Mouse (Mus musculus) limb, embryonic 15.5 days (tissue): Measurements from ENCODE around the gene Scfd1. TPM values are rescaled to one million over a fixed set of nuclear protein-coding genes. Genes with fewer than 3 reads are reported as not detected.

Source experiments
- ATAC-seq: fragments of 200-750 bp; cut with Nextera tagmentation; 2 replicates; pipeline ENCODE4 v1.8.0; 2017; ENCODE audit warnings: low read depth, moderate TSS enrichment; ENCODE audit not compliant: insufficient number of reproducible peaks, low FRiP score, low TSS enrichment
- H3K27ac ChIP-seq: fragments of 300-500 bp; sonication (generic); 2 replicates; pipeline ENCODE4 v1.5.1; 2015; ENCODE audit warnings: moderate library complexity, mild to moderate bottlenecking, inconsistent platforms
- H3K27me3 ChIP-seq: fragments of 300-500 bp; sonication (generic); 2 replicates; pipeline ENCODE4 v1.6.1; 2015; ENCODE audit warnings: inconsistent platforms
- H3K36me3 ChIP-seq: fragments of 300-500 bp; sonication (generic); 2 replicates; pipeline ENCODE4 v1.6.1; 2015; ENCODE audit warnings: inconsistent platforms
- H3K4me1 ChIP-seq: fragments of 300-500 bp; sonication (generic); 2 replicates; pipeline ENCODE4 v1.6.1; 2015; ENCODE audit warnings: inconsistent platforms
- H3K4me2 ChIP-seq: fragments of 300-500 bp; sonication (generic); 2 replicates; pipeline ENCODE4 v1.6.1; 2015; ENCODE audit warnings: mild to moderate bottlenecking, inconsistent platforms
- H3K4me3 ChIP-seq: fragments of 300-500 bp; sonication (generic); 2 replicates; pipeline ENCODE4 v1.5.1; 2015; ENCODE audit warnings: mild to moderate bottlenecking, inconsistent platforms
- H3K9ac ChIP-seq: fragments of 300-500 bp; sonication (generic); 2 replicates; pipeline ENCODE4 v1.6.1; 2015; ENCODE audit warnings: inconsistent platforms
- H3K9me3 ChIP-seq: fragments of 300-500 bp; sonication (generic); 2 replicates; pipeline ENCODE4 v1.6.1; 2016; ENCODE audit warnings: inconsistent platforms
- WGBS: fragments of 180-500 bp; shearing (Covaris S2); methylation state at CpG from one replicate; pipeline ENCODE4 v1.1.7; 2015; 5-methylcytosine and 5-hydroxymethylcytosine counted together
- polyA plus RNA-seq: library from polyadenylated mRNA; unstranded; fragments of >200 nt; fragmentation: Nextera tagmentation; extraction: Ambion mirVana; gene quantifications from 2 replicates; pipeline ENCODE4 v1.2.1, GENCODE M21; 2015

Gene Scfd1
- polyA plus RNA-seq: 91.1 and 91.3 TPM in 2 replicates

DNA sequence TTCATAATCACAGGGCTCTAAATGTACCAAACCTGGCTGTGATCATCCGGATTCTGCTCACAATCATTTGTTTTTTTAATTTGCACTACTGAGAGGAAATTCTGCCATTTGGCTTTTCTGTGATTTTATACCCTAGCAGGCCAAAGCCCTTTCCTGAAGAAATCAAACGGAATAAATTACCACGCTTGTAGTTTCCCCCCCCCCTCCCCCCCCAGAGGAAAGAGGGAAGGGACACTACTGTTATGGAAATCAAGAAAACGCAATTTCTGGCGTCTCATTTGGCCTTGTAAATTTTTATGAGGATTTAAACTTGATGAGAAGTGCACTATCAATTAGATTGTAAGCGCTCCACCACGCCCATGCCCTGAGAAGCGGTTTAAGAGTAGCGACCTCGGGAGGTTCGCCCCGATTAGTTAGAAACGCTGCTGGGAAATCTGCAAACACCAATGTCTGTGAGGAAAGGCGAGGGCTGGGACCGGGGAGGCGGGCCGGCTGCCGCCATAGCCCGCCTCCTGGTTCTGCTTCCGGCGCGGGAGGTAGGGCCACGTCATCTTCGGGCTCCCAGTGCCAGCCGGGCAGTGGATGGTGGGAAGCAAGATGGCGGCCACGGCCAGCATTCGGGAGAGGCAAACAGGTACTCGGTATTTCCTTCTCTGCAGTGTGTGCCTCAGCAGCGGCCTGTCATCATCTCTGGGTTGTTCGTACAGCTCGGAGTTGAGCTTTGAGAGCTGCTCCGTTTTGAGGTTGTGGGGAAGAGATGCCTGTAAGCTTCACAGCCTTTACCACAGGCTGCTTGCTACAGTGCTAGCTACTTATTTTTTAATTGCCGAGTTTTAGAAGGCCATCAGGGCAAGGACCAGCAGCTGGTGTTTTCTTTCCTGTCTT, at the start of gene Scfd1:
Gene Scfd1, plus strand, starts transcription at position 508 of the 885 bp plus-strand sequence.
- Histone ChIP-seq H3K9me3 (no peaks in the 10 kb centered on the region), H3K36me3 (peaks cover 27% of the 10 kb centered on the region), H3K9ac (peak within 1 kb of the TSS; percentile 78), H3K27me3 (no peaks in the 10 kb centered on the region), H3K4me1 (0 out of 2 replicates have a peak, but pooled peaks cover 2% of the 10 kb centered on the region), H3K4me2 (peak within 1 kb of the TSS; percentile 44), H3K4me3 (peak within 1 kb of the TSS; percentile 74), H3K27ac (peak within 1 kb of the TSS; percentile 92)
- peak; percentile 100 for ATAC-seq
- WGBS: under 1% methylated on average over 34 of the region's 34 CpGs

DNA sequence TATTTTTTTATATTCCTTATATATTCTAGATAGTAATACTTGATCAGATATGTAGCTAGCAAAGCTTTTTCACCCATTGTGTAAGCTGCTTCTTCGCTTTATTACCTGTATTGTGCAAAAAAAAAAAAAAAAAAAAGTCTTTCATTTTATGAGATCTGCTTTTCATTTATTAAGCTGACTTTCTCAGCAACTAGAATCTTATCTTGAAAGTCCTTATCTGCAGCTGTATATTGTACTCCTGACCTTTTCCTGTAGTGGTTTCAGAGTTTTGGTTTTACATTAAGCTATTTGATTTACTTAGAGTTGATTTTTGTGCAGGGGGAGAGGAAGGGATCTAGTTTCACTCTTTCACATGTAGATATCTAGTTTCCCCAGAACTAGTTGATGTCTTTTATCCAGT, 40.3 kb upstream of the Scfd1 start:
- no peak for ATAC-seq
- Histone ChIP-seq H3K4me3 (no peak overlapping the region), H3K27me3 (no peaks in the 10 kb centered on the region), H3K9me3 (no peaks in the 10 kb centered on the region), H3K4me1 (no peaks in the 10 kb centered on the region), H3K36me3 (no peaks in the 10 kb centered on the region), H3K4me2 (no peak overlapping the region), H3K27ac (no peak overlapping the region), H3K9ac (no peak overlapping the region)
- 73% methylated on average over 1 of the region's 1 CpGs for WGBS

DNA sequence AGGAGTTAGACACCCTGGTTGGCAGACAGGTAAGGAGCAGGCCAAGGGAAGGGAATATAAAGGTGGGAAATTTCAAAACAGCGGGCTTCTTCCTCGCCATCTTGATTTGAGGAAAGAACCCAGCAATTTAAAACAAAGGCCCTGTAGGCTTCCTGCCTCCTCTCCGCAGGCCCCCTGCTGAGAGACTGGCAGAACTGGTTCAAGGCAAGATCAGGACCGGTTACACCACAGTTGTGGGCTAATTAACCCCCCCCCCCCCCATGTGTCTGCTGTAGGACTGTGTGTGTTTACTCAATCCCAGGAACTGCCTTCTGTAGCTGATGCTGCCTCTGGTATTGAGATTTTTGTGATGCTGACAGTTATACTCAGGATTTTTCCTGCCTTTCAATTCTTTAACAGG, 31.2 kb upstream of the Scfd1 start:
- Histone ChIP-seq H3K4me2 (no peak overlapping the region), H3K27ac (no peak overlapping the region), H3K9me3 (no peaks in the 10 kb centered on the region), H3K4me1 (peaks cover 5% of the 10 kb centered on the region; the same call in 1 of the 2 replicates), H3K4me3 (no peak overlapping the region), H3K27me3 (no peaks in the 10 kb centered on the region), H3K9ac (no peak overlapping the region), H3K36me3 (no peaks in the 10 kb centered on the region)
- WGBS: 33% methylated on average over 4 of the region's 4 CpGs
- no peak for ATAC-seq

DNA sequence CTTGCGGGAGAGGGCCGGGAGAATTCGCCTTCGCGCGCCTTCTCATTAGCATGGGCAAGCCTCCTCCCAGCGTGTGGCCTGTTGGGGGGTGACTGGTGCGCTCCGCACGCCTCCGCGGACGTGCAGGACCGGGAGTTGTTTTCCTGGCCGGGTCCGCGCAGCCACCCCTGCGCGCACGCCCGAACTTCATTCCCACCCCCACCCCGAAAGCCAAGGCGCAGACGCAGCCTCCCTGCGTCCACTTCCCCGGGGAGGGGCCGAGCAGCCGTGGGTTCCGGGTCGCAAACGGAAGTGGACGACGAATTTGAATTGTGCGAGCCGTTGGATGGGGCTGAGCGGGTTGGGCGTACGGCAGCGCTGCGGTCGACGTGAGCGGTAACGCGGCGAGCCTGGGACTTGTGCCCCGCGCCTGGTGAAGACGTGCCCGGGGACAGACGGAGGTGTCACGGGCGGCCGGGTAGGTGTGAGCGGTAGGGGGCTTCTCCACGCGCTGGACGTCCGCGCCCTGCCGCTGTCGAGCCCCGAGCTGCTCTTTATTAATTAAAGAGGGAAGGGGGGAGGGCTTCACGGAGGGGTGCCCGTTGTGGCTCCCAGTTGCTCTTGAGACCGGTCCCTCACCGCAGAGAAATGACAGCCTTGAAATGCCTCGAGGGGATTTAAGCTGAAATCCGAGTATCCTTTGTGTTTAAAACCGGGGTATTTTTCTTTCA, 29.2 kb upstream of the Scfd1 start, which contains the start of gene G2e3:
Gene G2e3, plus strand, starts transcription at position 74 of the 710 bp plus-strand sequence.
- peak; percentile 96 for ATAC-seq
- peak within 1 kb of the TSS; percentile 73 for H3K4me3 ChIP-seq
- H3K4me1 ChIP-seq: peaks cover 5% of the 10 kb centered on the region; the same call in 1 of the 2 replicates
- peak within 1 kb of the TSS; percentile 68 for H3K9ac ChIP-seq
- H3K27me3 ChIP-seq: no peaks in the 10 kb centered on the region
- no peaks in the 10 kb centered on the region for H3K9me3 ChIP-seq
- under 1% methylated on average over 70 of the region's 70 CpGs for WGBS
- peaks cover 13% of the 10 kb centered on the region for H3K36me3 ChIP-seq
- H3K27ac ChIP-seq: peak within 1 kb of the TSS; percentile 92
- H3K4me2 ChIP-seq: peak within 1 kb of the TSS; percentile 54

DNA sequence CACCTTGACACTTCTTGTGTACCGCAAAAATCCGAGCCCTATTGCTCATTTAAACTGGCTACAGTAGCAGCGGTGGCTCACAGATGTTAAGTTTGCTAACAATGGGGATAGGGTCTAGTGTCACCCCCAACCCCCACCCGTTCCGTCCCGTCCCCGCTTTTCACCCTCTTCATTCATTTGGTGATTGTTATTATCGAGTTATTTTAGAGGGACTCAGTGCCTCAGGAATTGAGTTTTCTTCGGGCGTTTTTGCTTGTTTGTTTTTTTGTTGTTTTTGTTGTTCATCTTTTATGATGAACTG, 28.7 kb upstream of the Scfd1 start:
- peak overlapping the region; percentile 92 for H3K27ac ChIP-seq
- no peaks in the 10 kb centered on the region for H3K27me3 ChIP-seq
- H3K9me3 ChIP-seq: no peaks in the 10 kb centered on the region
- no peak for ATAC-seq
- H3K4me1 ChIP-seq: peaks cover 5% of the 10 kb centered on the region; the same call in 1 of the 2 replicates
- H3K4me3 ChIP-seq: peak overlapping the region; percentile 73
- WGBS: under 1% methylated on average over 10 of the region's 10 CpGs
- H3K4me2 ChIP-seq: peak overlapping the region; percentile 54
- peak overlapping the region; percentile 68 for H3K9ac ChIP-seq
- H3K36me3 ChIP-seq: peaks cover 18% of the 10 kb centered on the region

DNA sequence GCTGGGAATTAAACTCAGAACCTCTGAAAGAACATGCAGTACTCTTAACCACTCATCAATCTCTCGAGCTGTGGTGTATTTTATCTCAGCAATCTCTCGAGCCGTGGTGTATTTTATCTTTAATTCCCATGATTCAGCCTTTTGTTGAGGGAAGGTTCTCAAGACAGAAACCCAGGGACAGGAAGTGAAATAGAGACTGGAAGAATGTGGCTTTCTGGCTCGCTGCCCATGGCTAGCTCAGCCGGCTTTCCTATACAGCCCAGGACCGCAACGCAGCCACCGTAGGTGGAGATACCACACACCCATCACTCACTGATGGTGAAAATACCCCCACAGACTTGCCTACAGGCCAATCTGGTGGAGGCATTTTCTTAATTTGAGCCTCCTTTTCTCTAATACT, 22.0 kb upstream of the Scfd1 start:
- WGBS: 78% methylated on average over 8 of the region's 8 CpGs
- peaks cover 59% of the 10 kb centered on the region for H3K36me3 ChIP-seq
- H3K9ac ChIP-seq: no peak overlapping the region
- H3K4me1 ChIP-seq: no peaks in the 10 kb centered on the region
- no peak for ATAC-seq
- no peaks in the 10 kb centered on the region for H3K9me3 ChIP-seq
- H3K27ac ChIP-seq: no peak overlapping the region
- H3K4me2 ChIP-seq: no peak overlapping the region
- H3K27me3 ChIP-seq: no peaks in the 10 kb centered on the region
- no peak overlapping the region for H3K4me3 ChIP-seq

DNA sequence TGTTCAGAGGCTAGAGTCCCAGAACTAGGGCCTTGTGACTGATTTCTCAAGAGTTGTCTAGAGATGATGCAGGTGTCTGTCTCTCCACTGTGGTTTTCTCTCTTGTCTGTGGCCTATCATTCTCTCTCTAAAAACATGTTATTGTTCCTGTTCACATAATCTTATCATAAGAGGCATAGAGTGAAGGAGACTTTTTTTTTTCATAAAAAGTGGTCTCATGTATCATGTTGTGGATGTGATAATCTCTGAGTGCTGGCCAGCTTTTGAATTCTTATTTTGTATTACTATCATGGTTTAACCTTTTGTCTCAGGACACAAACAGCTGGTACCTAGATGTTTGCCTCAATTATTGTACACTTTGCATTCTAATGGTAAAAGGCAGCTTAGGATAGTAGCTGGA, 16.0 kb upstream of the Scfd1 start:
- H3K27ac ChIP-seq: no peak overlapping the region
- peaks cover 54% of the 10 kb centered on the region for H3K36me3 ChIP-seq
- no peak overlapping the region for H3K9ac ChIP-seq
- ATAC-seq: no peak
- H3K9me3 ChIP-seq: no peaks in the 10 kb centered on the region
- no peak overlapping the region for H3K4me3 ChIP-seq
- no peak overlapping the region for H3K4me2 ChIP-seq
- H3K27me3 ChIP-seq: no peaks in the 10 kb centered on the region
- H3K4me1 ChIP-seq: no peaks in the 10 kb centered on the region

DNA sequence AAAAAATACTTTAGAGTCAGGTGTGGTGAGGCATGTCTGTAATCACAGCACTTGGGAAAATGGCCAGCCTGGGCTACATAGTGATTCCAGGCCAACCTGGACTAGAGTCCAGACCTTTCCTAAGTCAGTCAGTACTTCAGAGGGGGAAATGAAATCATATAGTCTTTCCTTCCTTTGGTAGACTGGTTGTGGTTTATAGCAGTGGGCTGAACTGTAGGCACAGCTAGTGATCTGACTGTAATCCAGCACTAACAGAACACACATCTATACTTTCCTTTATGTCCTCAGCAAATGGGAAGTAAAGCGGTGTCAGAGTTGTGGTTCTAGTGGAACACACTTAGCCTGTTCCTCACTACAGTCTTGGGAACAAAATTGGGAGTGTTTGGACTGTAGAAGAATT, 14.4 kb upstream of the Scfd1 start:
- H3K4me2 ChIP-seq: no peak overlapping the region
- H3K9me3 ChIP-seq: no peaks in the 10 kb centered on the region
- no peak overlapping the region for H3K9ac ChIP-seq
- H3K36me3 ChIP-seq: peaks cover 52% of the 10 kb centered on the region
- WGBS: 94% methylated on average over 1 of the region's 1 CpGs
- H3K4me3 ChIP-seq: no peak overlapping the region
- no peak for ATAC-seq
- H3K4me1 ChIP-seq: no peaks in the 10 kb centered on the region
- no peaks in the 10 kb centered on the region for H3K27me3 ChIP-seq
- H3K27ac ChIP-seq: no peak overlapping the region

DNA sequence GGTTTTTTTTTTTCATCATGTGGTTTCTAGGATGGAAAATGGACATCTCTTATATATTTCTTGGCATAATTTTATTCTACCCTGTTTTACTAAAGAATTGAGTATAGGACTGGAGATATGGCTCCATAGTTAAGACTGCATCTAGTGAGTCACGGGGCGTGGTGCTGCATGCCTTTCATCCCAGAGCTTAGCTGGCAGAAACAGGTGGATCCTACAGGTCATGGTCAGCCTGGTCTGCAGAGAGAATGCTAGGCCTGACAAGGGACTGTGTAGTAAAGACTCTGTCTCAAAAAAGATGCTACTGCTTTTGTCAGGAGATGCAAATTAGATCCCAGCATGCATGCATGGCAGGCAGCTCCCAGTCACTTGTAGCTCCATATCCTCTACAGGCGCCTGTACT, 8.8 kb upstream of the Scfd1 start:
- ATAC-seq: no peak
- no peak overlapping the region for H3K9ac ChIP-seq
- no peak overlapping the region for H3K4me3 ChIP-seq
- peaks cover 44% of the 10 kb centered on the region for H3K36me3 ChIP-seq
- 95% methylated on average over 3 of the region's 3 CpGs for WGBS
- no peaks in the 10 kb centered on the region for H3K9me3 ChIP-seq
- H3K27ac ChIP-seq: no peak overlapping the region
- no peaks in the 10 kb centered on the region for H3K27me3 ChIP-seq
- H3K4me2 ChIP-seq: no peak overlapping the region
- H3K4me1 ChIP-seq: no peaks in the 10 kb centered on the region

DNA sequence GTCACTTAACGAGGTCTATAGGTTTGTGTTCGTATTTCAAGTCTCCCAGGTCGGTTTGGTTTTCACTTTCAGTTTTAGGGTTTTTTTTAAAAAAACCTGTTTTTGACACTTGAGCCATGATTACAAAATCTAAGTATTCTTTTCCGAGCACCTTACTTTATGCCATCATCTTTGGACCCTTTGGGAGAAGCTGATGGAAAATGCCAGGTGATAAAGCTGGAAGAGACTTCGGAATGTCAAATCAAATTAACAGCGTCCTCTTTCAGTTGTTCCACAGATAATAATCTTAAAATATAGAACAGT, 529 bp downstream of the Scfd1 start:
- ATAC-seq: no peak
- Histone ChIP-seq H3K4me1 (0 out of 2 replicates have a peak, but pooled peaks cover 2% of the 10 kb centered on the region), H3K9ac (peak overlapping the region; percentile 78), H3K36me3 (peaks cover 25% of the 10 kb centered on the region), H3K27me3 (no peaks in the 10 kb centered on the region), H3K4me2 (peak overlapping the region; percentile 44), H3K4me3 (peak overlapping the region; percentile 74), H3K9me3 (no peaks in the 10 kb centered on the region), H3K27ac (peak overlapping the region; percentile 92)
- 11% methylated on average over 6 of the region's 6 CpGs for WGBS

DNA sequence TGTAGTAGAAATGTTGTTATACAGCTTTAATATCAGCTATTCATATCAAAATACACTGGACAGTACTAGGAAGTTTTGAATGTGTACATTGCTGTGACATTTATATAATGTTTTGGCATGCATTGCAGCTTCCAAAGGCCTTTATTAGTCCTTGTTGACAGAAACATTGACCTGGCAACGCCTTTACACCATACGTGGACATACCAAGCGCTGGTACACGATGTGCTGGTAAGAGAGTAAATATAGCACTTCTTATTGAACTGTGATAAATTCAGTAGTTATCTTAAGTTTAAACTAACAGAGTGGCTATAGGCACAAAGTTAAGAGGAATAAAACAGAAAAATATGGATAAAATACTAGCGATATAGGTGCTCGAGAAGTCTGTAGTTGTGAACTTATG, 22.6 kb downstream of the Scfd1 start:
- H3K9ac ChIP-seq: no peak overlapping the region
- ATAC-seq: no peak
- H3K27ac ChIP-seq: no peak overlapping the region
- H3K9me3 ChIP-seq: no peaks in the 10 kb centered on the region
- 93% methylated on average over 6 of the region's 6 CpGs for WGBS
- no peaks in the 10 kb centered on the region for H3K27me3 ChIP-seq
- no peaks in the 10 kb centered on the region for H3K4me1 ChIP-seq
- no peak overlapping the region for H3K4me2 ChIP-seq
- H3K4me3 ChIP-seq: no peak overlapping the region
- H3K36me3 ChIP-seq: peaks cover 61% of the 10 kb centered on the region

DNA sequence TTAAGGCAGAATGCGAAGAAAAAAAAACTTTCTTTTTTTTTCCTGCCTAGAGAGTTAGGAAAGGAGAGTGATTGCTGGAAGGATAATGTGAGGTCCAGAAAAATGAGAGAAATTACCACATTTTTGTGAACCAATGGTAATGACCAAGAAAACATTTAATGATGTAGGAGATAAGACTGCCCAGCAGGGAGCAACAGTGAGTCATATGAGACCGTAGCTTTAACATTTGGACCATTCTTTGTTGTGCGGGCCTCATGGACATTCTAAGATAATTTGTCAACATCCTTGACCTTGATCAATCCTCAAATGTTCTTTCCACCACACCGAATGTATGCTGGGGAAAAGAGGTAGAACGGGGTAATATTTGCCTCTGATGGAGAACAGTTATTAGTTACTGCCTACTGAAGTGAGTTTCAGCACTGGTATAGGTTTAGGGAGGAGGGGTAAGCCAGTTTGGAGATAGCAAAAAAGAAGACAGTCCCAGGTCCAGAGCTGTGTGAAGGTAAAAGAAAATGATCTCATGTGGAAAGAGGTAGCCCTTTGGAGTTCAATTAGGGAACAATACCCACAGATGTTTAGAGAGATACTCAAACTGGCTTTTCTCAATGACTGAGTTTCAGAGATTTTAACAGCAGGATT, 24.9 kb downstream of the Scfd1 start:
- Histone ChIP-seq H3K4me3 (no peak overlapping the region), H3K27me3 (no peaks in the 10 kb centered on the region), H3K27ac (no peak overlapping the region), H3K9me3 (no peaks in the 10 kb centered on the region), H3K36me3 (peaks cover 57% of the 10 kb centered on the region), H3K4me1 (no peaks in the 10 kb centered on the region), H3K9ac (no peak overlapping the region), H3K4me2 (no peak overlapping the region)
- ATAC-seq: no peak
- WGBS: 68% methylated on average over 5 of the region's 5 CpGs
